Mouse (Mus musculus) retina, embryonic 14.5 days (tissue): Measurements from ENCODE around the gene Dazap2.
"Not testable (repeated sequence)": the region's sequence is repeated elsewhere in the genome, so short reads cannot be mapped to it uniquely, and the experiment has no call there.

ENCODE experiments used
- DNase-seq: peaks from one replicate; pipeline ENCODE4 v3.0.0-alpha.2; 2015; ENCODE audit warnings: low spot score

The Dazap2 gene

GRCm38 (mm10) chr15:100614996-100615824 is at the start of gene Dazap2:
Gene Dazap2 (plus strand): TSS chr15:100615349.
- peak; percentile 98 for DNase-seq

DNA sequence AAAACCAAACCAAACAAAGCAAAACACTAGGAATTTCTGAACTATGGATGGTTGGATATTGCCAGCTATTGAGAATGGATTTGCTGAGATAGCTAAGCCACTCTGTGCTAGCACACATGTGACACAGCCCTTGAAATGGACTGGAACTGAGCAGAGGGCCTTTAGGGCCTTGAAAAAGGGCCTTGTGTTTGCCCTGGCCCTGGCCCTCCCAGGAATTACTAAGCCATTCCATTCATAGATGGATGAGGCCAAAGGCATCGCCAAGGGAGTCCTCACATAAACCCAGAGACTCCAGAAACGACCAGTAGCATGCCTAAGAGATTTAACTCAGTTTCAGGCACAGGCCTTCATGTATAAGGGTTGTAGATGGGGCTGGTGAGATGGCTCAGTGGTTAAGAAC is 48.6 kb upstream of the Dazap2 start:
- DNase-seq, result no peak

DNA sequence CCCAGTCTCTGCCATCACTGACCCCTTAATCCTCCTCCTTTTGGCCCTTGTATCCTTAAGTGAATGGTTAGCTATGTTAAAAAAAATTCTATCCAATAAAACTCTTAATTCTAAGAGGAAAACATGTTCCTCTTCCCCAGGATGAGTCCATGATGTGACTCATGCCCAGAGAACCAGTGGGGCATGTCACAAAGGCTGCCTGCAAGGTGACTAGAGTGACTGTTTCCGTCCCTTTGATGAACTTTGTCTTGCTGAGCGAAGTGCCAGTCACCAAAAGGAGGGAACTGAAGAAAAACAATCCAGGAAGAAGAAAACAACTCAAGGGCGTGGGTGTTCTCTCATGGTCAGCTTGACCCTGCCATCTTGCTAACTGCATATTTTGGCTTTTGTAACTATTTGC is 45.9 kb upstream of the Dazap2 start:
- DNase-seq, result no peak

DNA sequence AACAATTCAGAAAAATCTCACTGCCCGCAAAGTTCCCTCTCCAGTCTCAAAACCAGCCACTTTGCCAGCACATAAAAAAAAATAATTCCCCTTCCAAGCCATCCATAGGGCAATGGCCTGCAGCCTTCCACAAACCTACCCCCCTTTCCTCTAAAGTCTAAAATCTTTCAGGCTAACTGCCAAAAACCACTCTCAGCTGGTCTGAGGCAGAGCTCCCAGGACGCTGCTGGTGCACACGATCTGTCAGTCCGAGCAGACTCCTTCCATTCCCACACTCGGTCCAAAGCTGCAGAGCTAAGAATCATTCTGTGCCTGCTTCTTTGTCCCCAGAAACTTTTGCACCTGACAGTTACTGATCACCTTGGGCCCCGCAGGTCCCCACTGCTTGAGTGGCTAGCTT is 41.2 kb upstream of the Dazap2 start:
- DNase-seq, result no peak

DNA sequence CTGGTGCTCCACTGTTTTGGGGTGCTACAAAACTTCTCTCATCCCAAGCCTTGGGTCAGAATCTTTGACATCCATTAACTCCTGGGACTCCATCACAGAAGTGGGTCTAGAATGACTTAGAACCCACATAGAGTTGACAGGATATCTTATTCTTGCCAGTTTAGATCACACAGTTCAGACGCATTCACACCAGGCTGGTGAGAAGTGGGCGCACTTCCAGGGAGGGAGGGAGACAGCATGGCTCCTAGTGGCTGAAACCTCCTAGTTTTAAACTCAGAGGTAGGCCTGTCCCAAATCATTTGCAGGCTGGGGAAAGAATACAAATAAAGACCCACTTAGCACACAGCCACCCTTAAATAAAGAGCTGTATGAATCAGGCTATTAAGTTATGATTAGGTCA is 40.8 kb upstream of the Dazap2 start:
- DNase-seq, result no peak

GRCm38 (mm10) chr15:100575366-100575765 is 39.8 kb upstream of the Dazap2 start:
- DNase-seq, result no peak

- no peak for DNase-seq
Observed at GRCm38 (mm10) chr15:100576392-100576791, 38.8 kb upstream of the Dazap2 start.

DNA sequence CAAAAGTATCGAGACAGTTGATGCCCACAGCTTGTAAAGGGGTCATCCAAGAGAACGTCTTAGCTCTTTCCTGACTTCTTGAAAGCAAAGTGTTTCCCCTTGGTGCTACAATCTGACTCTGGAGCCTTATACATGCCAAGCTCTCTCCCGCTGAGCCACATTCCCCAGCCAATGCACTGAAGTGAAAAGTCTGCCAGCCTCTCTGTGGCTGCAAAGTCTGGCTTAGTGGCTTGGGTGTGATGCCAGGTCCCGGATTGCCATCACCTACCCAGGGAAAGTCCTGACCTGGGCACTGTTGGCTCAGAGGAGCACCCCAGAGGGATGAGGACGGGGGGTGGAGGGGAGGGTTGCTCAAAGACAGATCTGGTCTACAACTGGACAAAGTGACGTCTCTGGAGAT is 38.3 kb upstream of the Dazap2 start:
- DNase-seq, result no peak

DNA sequence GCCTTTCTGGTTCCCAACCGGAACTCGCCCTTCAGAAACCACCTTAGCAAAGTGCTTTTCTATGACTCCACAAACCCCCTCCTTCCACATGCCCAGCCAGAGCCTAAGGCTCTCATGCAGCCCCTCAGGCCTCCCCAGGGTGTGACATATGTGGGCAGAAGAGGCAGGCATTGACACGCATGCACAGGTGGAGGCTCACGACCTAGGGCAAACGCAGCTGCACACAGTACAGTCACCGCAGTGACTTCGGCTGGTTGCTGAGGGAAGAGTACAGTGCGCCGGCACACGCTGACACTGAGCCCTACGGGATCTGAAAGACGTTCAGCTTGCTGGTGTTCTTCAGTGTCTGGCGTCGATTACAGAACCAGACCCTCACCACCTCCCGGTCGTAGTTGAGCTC is 37.2 kb upstream of the Dazap2 start:
- no peak for DNase-seq

DNA sequence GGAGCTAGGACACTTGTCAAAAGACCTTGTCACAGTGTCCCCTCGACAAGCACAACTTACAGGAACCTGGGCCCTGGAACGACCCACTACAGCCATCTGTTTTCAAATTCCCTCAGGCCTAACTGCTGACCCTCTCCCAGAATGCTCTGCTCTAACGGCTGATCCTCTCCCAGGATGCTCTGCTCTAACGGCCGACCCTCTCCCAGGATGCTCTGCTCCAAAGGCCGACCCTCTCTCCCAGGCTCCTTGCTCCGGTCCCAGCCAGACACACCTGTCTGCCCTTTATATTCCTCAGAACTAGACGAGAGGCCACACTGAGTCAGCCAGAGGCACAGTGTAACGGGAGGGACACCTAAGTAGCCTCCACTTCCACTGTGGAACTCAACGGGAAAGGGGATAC is 35.0 kb upstream of the Dazap2 start:
- no peak for DNase-seq

DNA sequence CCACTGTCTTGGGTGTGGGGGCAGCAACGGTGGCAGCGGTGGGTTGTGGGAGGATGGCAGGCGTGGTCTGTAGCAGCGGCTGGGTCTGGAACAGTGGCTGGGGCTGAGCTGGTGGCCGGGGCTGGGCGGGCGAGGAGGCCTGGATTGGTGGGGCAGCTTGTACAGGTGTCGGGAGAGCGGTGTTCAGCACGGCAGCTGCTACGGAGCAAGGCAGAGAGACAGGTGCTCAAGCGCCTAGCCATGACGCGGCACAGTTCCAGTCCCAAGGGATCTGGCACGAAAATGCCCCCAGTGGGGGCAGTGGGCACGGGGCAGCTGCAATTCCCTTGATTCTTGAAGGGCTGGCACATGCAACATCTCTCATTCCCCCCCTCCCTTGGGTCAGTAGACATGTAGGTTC is 29.2 kb upstream of the Dazap2 start:
- no peak for DNase-seq

GRCm38 (mm10) chr15:100587166-100587565 is 28.0 kb upstream of the Dazap2 start:
- no peak for DNase-seq

GRCm38 (mm10) chr15:100588297-100588696 is 26.9 kb upstream of the Dazap2 start:
- DNase-seq, result no peak

DNA sequence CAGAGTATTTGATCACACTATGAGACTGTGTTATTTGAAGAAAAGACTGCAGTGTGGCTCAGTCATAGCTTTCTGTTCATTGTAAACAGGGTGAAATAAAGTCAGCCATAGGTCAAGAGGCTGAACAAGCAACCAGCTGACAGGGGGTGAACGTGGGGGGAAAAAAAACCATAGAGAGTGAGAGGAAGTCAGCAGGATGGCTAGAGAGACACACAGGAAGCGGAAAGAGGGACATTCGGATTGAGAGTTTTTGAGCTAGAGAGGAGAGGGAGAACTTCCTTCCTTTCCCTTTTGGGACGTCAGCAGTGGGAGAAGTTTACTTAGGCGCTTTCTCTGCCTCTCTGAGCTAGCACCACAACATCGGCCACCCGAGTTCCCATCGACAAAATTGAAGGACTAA is 24.7 kb upstream of the Dazap2 start:
- DNase-seq, result no peak

DNA sequence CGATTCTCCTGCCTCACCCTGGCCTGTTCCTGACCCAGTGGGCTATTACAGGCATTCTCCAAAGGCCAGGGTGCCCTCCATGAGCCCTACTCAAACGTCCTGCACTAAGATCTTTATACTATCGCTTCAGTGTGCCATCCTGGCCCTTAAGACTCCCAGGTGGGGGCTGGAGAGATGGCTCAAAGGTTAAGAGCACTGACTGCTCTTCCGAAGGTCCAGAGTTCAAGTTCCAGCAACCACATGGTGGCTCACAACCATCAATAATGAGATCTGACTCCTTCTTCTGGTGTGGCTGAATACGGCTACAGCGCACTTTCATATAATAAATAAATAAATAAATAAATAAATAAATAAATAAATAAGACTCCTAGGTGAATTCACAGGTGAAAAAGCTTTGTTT is 22.3 kb upstream of the Dazap2 start:
- DNase-seq, result no peak

GRCm38 (mm10) chr15:100598287-100598882 is 16.8 kb upstream of the Dazap2 start:
- DNase-seq, result no peak

DNA sequence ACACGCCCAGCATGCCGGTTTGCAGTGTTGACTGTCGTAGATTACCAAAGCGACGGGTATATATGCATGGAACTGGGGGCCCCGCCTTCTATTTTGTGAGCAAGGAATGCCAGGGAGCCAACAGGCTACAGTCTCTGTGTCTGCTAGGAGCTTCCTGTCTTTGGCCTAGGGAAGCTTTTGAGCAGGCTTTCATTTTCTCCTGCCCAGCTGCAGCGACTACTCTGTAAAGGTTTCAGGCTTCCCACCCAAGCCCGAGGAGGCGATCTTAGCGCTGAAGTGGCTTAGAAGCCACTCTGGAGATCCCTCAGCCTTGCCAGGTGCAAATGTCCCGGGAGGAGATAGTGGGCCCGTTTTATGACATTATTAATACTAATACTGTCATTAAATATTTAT is 16.3 kb upstream of the Dazap2 start:
- DNase-seq, result peak; percentile 47

DNA sequence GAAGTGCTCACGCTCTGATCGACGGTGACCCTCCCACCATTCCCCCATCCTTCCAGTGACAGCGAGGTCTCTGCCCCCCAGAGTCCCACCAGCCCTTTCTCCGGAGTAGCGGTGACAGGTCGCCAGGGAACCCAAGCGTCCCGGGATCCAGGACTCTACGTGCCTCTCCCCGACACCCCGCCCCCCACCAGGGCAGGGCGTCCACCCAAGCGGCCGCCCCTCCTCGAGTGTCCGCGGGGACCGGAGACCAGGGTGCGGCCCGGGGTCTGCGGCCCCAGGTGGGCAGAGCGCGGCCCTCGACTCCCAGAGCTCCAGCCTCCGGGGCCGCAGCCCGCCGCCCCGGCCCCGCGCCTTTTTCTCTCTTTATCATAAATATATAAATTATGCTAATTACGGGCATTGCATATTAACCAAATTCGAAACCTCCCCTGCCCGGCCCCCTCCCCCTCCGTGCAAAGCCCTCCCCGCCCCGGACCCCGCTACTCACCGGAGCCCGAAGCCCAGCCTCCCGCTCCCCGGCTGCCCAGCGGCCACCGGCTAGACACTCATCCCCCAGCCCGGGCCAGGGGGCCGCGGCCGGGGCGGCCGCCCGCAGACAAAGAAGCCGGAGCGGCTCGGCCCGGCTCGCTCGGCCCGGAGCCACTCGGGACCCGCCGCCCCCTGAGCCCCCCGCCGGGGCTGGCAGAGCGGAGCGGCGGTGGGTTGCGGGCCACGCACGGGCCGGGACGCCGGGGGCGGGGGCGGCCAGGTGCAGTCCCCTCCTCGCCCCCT is 15.7 kb upstream of the Dazap2 start, which contains the start of gene Pou6f1:
TSS of gene Pou6f1 (minus strand) at position 709 of the 771 bp plus-strand sequence.
- DNase-seq, result peak; percentile 53

DNA sequence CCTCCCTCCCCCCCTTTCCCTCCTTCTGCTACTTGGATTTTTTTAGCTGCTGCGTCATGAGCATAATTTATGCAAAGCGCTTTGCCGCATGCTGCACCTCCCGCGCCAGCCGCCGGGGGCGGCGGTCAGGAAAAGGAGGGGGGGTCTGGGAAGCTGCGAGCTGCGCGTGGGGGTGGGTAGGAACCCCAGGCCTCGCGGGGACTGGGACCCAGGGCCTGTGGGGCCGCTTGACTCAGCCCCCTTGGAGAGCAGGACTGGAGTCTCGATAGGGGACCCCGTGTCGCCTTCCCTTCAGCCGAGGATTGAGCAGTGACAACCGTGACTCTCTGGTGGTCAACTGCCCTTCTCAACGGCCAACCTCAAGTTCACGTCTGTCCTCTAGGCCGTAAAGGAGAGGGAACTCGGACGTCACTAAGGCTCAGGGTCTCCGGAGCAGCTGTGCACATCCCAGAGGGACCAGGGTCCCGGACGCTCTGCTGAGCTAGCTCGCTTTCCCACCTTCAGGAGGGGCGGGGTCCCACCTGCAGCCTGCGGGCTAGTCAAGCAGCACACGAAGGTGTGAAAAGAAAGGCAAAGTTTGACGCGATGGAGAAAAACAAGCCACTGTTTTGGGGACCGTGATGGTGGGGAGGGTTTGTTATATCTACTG is 15.0 kb upstream of the Dazap2 start:
- peak; percentile 83 for DNase-seq

GRCm38 (mm10) chr15:100600696-100601272 is 14.4 kb upstream of the Dazap2 start:
- no peak for DNase-seq

GRCm38 (mm10) chr15:100601669-100602068 is 13.5 kb upstream of the Dazap2 start:
- DNase-seq, result no peak

- not testable (repeated sequence) for DNase-seq
Observed at GRCm38 (mm10) chr15:100606677-100607076, 8.5 kb upstream of the Dazap2 start.
